Mouse (Mus musculus) c-Kit-negative CD71-positive TER-119-positive erythroid progenitor cells, embryonic 14.5 days (primary cell): ENCODE results near the gene Prrt4.
"Not testable (repeated sequence)": the region's sequence is repeated elsewhere in the genome, so short reads cannot be mapped to it uniquely, and the experiment has no call there.

Source experiments
- DNase-seq: peaks from one replicate; pipeline ENCODE4 v3.0.0-alpha.2; 2013; ENCODE audit warnings: low read depth, low spot score

The Prrt4 gene

GRCm38 (mm10) chr6:29178888-29179658 lies at the start of gene Prrt4:
Gene Prrt4 (minus strand): TSS chr6:29179584.
- no peak for DNase-seq

- not testable (repeated sequence) for DNase-seq
Measured at GRCm38 (mm10) chr6:29217717-29218116, 38.3 kb upstream of the Prrt4 start.

GRCm38 (mm10) chr6:29215881-29216501 lies 36.6 kb upstream of the Prrt4 start, which contains the start of gene Impdh1:
Gene Impdh1 (minus strand): TSS chr6:29216364.
- DNase-seq = no peak

GRCm38 (mm10) chr6:29215181-29215580 lies 35.8 kb upstream of the Prrt4 start:
- DNase-seq = no peak

- DNase-seq = no peak
Measured at GRCm38 (mm10) chr6:29214776-29215175, 35.4 kb upstream of the Prrt4 start.

GRCm38 (mm10) chr6:29214245-29214644 lies 34.9 kb upstream of the Prrt4 start:
- no peak for DNase-seq

GRCm38 (mm10) chr6:29213436-29213835 lies 34.1 kb upstream of the Prrt4 start:
- no peak for DNase-seq

- DNase-seq = no peak
Measured at GRCm38 (mm10) chr6:29211806-29212492, 32.6 kb upstream of the Prrt4 start.

- DNase-seq = no peak
Measured at GRCm38 (mm10) chr6:29211146-29211545, 31.8 kb upstream of the Prrt4 start.

- no peak for DNase-seq
Measured at GRCm38 (mm10) chr6:29210231-29210936, 31.0 kb upstream of the Prrt4 start.

- no peak for DNase-seq
Measured at GRCm38 (mm10) chr6:29208178-29208577, 28.8 kb upstream of the Prrt4 start.

GRCm38 (mm10) chr6:29207017-29207416 lies 27.6 kb upstream of the Prrt4 start:
- DNase-seq = no peak

- DNase-seq = no peak
Measured at GRCm38 (mm10) chr6:29206006-29206405, 26.6 kb upstream of the Prrt4 start.

GRCm38 (mm10) chr6:29204932-29205614 lies 25.7 kb upstream of the Prrt4 start:
- DNase-seq = no peak

- DNase-seq = no peak
Measured at GRCm38 (mm10) chr6:29203861-29204585, 24.6 kb upstream of the Prrt4 start.

GRCm38 (mm10) chr6:29203096-29203495 lies 23.7 kb upstream of the Prrt4 start:
- DNase-seq = no peak

- no peak for DNase-seq
Measured at GRCm38 (mm10) chr6:29201988-29202387, 22.6 kb upstream of the Prrt4 start.

GRCm38 (mm10) chr6:29201341-29201740 lies 22.0 kb upstream of the Prrt4 start:
- DNase-seq = no peak

GRCm38 (mm10) chr6:29200496-29200895 lies 21.1 kb upstream of the Prrt4 start:
- no peak for DNase-seq

- no peak for DNase-seq
Measured at GRCm38 (mm10) chr6:29199223-29199855, 20.0 kb upstream of the Prrt4 start.
